Mouse (Mus musculus) bone marrow, adult 2 months (tissue): ENCODE results near the gene Nbl1.

ENCODE experiments used
- CTCF ChIP-seq: fragments of 200-500 bp; IDR thresholded peaks from 2 replicates; pipeline ENCODE4 v1.5.1; 2011; ENCODE audit warnings: low read length, control low read depth; ENCODE audit not compliant: control insufficient read depth, insufficient read depth
- POLR2A ChIP-seq: fragments of 200-500 bp; IDR thresholded peaks from 2 replicates; pipeline ENCODE4 v1.6.1; 2011; ENCODE audit warnings: low read depth, mild to moderate bottlenecking, control low read depth, low read length, borderline replicate concordance; ENCODE audit not compliant: control insufficient read depth

DNA sequence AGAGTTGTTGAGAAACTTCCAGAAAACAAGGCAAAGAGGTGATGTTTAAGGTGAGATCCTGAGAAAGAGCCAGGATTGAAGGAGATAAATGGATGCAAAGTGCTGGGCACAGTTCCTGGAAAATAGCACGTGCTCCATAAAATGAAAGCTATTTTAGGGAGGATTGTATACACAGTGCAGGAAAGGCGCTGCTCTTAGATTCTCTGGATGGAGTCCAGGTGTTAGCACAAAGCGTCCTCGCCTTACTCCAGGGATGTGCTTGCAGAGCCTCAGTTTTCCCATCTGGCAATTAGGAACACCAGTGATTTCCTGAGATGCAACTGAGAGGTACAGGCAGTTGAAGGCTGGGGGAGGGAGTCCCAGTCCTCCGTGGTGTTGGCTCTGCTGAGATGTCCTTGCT is 3.4 kb upstream of the Nbl1 start:
- TF ChIP-seq POLR2A, result no peak
- no peak for TF ChIP-seq CTCF
